Mouse (Mus musculus): ENCODE measurements around the gene Ccdc142.

Ccdc142 gene

GRCm38 (mm10) chr6:83101316-83101687 is at the start of gene Ccdc142, which contains the start of gene Gm42688:
TSS of gene Ccdc142 (plus strand) at chr6:83101601.
TSS of gene Gm42688 (plus strand) at chr6:83101617.
- peak; percentile 70 for DNase-seq (ENCODE audit: low read depth, low spot score)

GRCm38 (mm10) chr6:83053136-83053960 is 48.1 kb upstream of the Ccdc142 start:
- DNase-seq (ENCODE audit: low read depth, low spot score) = no peak

GRCm38 (mm10) chr6:83054074-83054851 is 47.1 kb upstream of the Ccdc142 start, which contains the start of gene Aup1:
TSS of gene Aup1 (plus strand) at chr6:83054521.
- DNase-seq (ENCODE audit: low read depth, low spot score) = peak; percentile 95

- DNase-seq (ENCODE audit: low read depth, low spot score) = no peak
Measured at GRCm38 (mm10) chr6:83054871-83055431, 46.5 kb upstream of the Ccdc142 start, which contains the start of gene Htra2. TSS of gene Htra2 (minus strand) at chr6:83055273.

GRCm38 (mm10) chr6:83057790-83058189 is 43.6 kb upstream of the Ccdc142 start, which contains the start of gene Dqx1:
TSS of gene Dqx1 (plus strand) at chr6:83057844.
- no peak for DNase-seq (ENCODE audit: low read depth, low spot score)

GRCm38 (mm10) chr6:83058725-83059124 is 42.7 kb upstream of the Ccdc142 start:
- no peak for DNase-seq (ENCODE audit: low read depth, low spot score)

- DNase-seq (ENCODE audit: low read depth, low spot score) = no peak
Measured at GRCm38 (mm10) chr6:83065995-83066394, 35.4 kb upstream of the Ccdc142 start.

- DNase-seq (ENCODE audit: low read depth, low spot score) = no peak
Measured at GRCm38 (mm10) chr6:83066441-83066840, 35.0 kb upstream of the Ccdc142 start.

- no peak for DNase-seq (ENCODE audit: low read depth, low spot score)
Measured at GRCm38 (mm10) chr6:83068221-83068620, 33.2 kb upstream of the Ccdc142 start.

GRCm38 (mm10) chr6:83068706-83069487 is 32.5 kb upstream of the Ccdc142 start:
- DNase-seq (ENCODE audit: low read depth, low spot score) = no peak

- no peak for DNase-seq (ENCODE audit: low read depth, low spot score)
Measured at GRCm38 (mm10) chr6:83069488-83070246, 31.7 kb upstream of the Ccdc142 start.

GRCm38 (mm10) chr6:83070247-83070310 is 31.3 kb upstream of the Ccdc142 start, which contains the start of gene Tlx2:
TSS of gene Tlx2 (minus strand) at chr6:83070293.
- no peak for DNase-seq (ENCODE audit: low read depth, low spot score)

- no peak for DNase-seq (ENCODE audit: low read depth, low spot score)
Measured at GRCm38 (mm10) chr6:83070311-83071219, 30.8 kb upstream of the Ccdc142 start.

GRCm38 (mm10) chr6:83071220-83071619 is 30.2 kb upstream of the Ccdc142 start:
- no peak for DNase-seq (ENCODE audit: low read depth, low spot score)

- DNase-seq (ENCODE audit: low read depth, low spot score) = no peak
Measured at GRCm38 (mm10) chr6:83074979-83075378, 26.4 kb upstream of the Ccdc142 start.

GRCm38 (mm10) chr6:83077630-83078323 is 23.6 kb upstream of the Ccdc142 start, which contains the start of gene Pcgf1:
TSS of gene Pcgf1 (plus strand) at chr6:83077869.
- DNase-seq (ENCODE audit: low read depth, low spot score) = no peak

GRCm38 (mm10) chr6:83078324-83078858 is 23.0 kb upstream of the Ccdc142 start:
- DNase-seq (ENCODE audit: low read depth, low spot score) = peak; percentile 99

- DNase-seq (ENCODE audit: low read depth, low spot score) = no peak
Measured at GRCm38 (mm10) chr6:83080210-83080609, 21.2 kb upstream of the Ccdc142 start.

GRCm38 (mm10) chr6:83083497-83083896 is 17.9 kb upstream of the Ccdc142 start:
- DNase-seq (ENCODE audit: low read depth, low spot score) = no peak
